Mouse (Mus musculus): ENCODE measurements around the gene Map1s.
"Not testable (repeated sequence)": the region's sequence is repeated elsewhere in the genome, so short reads cannot be mapped to it uniquely, and the experiment has no call there.

The Map1s gene

DNA sequence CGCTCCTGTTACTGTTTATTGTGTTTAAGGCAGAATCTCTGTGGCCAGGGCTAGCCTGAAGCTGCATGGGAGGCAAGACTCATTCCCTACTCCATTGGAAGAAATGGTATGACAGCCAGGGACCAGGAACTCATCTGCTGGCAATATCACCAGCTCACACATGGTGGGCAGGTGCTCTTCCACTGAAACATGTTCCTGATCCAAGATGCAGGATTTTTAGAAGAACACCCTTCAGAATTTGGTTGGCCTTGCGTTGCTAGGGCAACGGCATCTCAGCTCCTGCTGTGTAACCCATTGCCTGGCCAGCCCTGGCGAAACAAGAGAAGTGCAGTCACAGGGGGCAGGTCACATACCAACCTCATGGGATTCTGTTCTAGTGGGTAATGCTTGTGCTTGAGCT, 26.2 kb upstream of the Map1s start:
- DNase-seq, result no peak

DNA sequence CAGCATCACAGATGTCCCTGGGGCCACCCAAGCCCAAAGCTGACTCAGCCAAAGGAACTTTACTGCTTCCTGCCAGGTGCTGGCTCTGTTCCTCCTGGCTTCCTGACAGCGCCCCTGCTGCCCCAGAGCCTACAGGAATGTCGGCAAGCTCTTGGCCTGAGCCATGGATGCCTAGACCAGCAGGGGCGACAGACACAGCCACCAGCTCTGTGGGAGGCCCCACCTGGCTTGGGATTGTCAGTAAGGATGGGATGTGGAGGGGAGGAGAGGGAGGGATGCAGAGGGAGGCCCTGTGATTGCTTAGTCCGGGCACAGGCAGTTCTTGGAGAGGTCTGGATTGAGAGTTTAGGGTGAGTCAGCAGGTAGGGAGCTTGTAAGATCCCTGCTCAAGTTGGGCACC, 25.6 kb upstream of the Map1s start:
- DNase-seq, result no peak

DNA sequence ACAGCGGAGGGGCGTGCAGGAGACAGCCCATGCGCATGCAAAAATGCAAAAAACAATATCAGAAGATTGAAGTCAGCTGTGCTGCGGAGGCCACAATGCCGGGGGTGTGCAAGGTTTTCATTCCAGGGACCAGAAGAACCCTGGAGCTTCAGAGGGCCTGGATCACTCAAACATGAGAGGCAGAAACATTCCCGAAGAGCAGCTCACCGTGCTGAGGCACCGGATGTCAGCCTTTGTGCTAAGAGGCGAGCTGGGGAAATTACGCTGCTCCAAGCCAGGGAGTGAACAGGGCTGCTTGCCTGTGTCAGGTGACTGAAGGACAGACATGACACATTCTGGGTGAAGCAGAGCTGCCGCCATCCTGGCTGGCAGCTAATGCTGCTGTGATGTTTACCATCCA, 25.2 kb upstream of the Map1s start:
- no peak for DNase-seq

DNA sequence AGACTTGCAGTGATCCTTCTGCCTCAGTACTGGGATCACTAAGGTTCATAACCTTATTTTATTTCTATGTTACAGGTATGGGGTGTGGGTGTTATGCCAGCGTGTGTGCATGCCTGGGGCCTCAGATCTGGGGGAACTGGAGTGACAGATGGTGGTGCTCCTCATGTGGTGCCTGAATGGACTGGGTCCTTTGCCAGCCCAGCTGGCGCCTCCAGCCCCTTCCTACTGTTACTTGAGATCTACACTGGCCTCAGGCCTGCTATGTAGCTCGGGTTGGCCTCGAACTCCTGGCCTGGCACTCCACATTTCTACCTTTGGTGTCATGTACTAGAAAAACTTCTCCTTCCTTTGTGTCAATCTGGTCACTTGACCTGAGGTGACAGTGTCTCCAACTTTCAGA, 21.5 kb upstream of the Map1s start:
- DNase-seq, result no peak

DNA sequence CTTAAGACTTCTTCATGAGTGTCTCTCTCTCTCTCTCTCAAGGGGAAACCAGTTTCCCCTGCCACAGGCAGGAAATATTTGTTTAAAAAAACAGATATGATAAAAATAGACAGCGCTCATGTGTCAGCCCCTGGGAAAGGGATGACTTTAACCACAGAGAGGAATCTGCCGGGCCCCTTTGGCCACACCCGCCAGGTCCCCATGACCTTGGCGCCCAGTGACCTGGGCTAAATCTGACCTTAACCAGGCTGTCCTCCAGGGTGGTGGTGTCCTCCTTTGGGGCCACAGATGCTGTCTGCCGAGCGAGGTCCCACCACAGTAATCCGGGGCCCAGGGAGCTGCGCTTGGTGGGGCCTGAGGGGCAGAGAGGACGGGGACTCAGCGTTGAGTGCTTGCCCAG, 21.0 kb upstream of the Map1s start:
- DNase-seq, result no peak

DNA sequence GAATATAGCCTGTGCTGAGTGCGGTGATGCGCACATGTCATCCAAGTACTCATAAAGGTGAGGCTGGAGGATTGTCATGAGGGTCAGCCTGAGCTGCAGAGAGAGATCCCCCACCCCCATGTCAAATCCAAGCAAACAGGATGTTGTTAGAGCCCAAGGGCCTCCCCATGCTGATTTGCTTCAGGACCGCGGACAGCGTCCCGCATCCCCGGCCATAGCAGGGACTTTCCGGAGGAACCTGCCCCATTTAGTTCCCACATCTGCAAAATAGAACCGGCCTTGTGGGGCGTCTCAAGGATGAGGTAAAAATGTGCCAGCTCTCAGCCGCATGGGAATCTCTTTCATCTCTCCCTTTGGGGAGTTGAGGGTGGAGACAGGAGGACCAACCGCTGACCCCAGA, 20.1 kb upstream of the Map1s start:
- peak in 1 of 2 experiments; percentile 53 for DNase-seq

DNA sequence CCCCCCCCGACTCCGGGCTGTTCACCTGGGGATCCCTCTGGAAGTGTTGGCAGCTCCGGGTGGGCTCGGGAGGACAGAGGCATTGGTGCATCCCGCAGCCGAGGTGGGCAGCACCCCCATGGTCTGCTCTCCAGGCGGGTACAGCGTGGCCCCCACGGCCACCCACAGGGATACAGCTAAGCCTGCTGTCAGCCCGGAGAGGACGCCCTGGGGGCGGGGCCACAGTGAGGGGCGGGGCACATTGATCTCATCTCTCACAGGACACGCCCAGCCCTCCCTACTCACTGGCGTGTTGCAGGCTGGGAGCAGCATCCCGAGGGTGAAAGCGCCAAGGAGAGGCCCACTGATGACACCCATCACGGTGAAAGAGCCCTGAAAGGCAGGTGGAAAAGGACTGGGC, 18.1 kb upstream of the Map1s start:
- DNase-seq, result peak in 1 of 2 experiments; percentile 49

DNA sequence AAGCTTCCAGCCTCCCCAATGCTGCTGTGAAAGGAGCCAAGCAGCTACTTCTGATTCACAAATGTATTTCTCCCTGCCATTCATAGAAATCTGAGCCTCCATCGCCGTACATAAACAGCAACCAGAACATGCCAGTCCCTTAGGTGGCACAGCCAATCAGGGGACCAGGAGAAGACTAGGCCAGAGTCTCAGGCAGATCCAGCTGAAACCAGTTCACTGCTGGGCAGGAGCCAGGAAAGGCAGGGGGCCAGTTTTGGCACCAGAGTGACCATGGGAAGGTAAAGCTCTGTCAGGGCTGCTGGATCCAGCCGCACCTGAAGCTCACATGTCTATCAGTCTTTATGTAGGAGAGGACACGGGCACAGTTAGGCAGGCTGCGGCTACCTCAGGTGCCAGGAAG, 15.1 kb upstream of the Map1s start:
- no peak for DNase-seq

DNA sequence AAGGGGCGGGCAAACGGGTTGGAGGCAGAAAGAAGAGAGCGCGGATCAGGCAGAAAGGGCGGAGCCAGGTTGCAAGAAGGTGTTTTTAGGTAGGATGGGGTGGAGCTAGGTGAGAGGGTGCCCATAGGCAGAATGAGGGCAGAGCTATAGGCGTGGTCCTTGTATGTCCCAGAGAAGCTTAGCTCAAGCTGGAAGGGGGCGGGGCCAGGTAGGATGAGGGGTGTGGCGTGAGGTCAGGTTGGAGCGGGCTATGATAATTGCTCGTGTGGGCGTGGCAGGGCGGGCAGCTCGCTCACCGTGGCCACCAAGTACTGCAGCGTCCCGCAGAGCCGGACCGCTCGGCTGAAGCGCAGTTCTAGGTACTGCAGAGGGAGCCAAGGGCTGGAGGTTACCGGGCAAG, 14.4 kb upstream of the Map1s start:
- peak; percentile 76 to 83 for DNase-seq

DNA sequence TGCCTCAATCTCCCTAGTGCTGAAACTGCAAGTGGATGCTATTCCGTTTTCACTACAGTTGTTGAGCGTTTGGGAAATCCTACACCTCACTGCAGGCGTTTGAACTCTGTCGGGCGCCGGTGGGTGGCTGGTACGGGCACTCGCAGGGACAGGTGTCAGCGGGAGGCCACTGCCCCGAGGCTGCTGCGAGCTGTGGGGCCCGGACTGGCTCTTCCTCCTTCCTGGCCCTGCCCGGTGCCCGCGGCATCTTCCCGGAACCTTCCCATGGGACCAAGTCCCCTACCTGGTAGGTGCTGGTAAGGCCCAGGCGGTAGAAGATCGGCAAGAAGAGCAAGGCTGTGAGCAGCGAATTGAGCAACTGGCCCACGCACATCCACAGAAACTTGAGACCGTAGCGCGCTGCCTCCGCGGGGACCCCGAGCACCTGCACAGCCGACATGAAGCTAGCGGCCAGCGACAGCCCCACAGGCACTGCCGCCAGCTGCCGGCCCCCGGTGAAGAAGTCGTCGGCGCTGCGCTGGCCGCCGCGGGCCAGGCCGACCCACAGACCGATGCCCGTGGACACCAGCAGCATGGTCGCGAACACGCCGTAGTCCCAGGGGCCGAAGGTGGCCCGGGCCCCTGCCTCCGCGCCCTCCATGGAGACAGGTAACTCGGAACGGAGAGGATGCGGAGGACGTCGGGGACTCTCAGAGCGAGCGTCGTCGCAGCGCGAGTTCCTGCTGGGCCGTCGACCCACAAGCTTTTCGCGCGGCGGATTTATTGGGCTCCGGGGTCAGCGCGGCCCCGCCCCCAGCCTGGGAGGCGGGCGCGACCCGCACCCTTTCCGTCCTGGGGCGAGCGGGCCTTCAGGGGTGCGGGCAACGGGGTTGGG, 13.5 kb upstream of the Map1s start, which contains the start of gene Slc5a5:
TSS of gene Slc5a5 (minus strand) at position 736 of the 874 bp plus-strand sequence.
- DNase-seq, result peak in 1 of 2 experiments; percentile 23

DNA sequence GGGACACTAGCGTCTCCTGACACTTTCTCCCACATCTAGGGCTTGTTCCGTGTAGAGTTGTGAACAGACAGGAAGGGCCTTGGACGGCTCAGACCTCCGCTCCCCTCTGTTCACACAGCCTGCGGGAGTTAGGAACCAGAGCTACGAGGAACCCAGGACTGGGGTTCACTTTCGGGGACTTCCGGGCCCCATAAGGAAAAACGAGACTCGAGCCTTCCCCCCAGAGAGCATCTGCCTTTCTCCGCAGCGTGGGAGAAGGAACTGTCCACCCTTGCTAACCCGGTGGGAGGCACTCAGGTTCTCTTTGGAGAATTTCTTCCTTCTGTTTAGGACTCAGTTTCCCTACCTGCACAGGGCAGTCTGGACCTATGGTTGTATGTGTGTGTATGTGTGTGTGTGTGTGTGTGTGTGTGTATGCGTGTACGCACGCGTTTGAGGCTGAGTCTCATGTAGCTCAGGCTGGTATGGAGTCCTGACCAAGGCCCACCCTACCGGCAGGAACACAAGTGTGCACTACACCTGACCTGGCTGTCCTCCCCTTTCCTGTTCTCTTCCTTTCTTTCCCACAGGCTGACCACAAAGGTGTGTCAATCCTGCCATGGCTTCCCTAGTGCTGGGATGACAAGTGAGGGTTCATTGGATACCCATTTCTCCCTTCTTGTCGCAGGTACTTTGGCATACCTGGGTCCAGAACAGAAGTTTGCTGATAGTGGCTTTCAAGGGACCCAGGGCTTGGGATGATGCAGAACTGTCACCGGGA, 12.7 kb upstream of the Map1s start:
- no peak for DNase-seq

DNA sequence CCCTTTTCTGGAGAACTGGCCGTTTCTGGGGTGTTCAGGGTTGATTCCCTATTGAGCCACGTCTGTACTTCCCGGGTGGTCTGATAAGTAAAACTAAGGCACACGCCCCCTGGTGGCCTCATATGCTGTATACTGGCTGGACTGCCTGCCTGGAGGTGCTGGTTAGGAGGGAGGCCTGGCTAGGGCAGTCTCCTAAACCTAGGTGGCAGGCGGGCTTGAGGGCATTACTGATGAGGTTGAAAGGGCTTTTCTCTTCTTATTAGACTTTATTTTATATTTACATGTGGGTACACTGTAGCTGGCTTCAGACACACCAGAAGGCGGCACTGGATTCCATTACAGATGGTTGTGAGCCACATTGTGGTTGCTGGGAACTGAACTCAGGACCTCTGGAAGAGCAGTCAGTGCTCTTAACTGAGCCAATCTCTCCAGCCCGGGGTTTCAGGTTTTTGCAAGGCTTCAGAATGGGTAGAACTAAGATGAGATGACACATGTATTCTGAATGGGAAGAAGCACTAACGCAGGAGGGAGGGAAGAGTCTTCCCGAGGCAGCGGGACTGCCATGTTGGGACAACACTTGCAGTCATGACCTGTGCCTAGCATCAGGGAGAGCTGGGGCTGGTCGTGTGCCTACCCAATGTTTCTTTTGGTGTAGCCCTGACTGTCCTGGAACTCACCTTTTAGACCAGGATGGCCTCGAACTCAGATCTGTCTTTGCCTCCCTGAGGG, 11.9 kb upstream of the Map1s start:
- peak; percentile 76 to 83 for DNase-seq

DNA sequence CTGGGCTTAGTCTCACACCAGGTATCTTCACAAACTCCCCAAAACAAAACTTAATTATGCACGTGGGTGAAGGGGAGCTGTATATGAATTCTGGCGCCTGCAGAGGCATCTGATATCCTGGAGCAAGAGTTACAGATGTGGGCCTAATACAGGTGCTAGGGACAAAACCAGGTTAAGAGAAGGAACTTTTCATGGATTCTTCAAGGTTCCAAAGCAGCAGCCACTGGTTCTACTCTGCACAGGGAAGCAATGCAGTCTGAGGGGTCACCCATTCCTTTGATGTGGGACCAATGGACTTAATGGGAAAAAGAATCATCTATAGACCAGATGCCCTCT, 11.4 kb upstream of the Map1s start:
- no peak for DNase-seq

DNA sequence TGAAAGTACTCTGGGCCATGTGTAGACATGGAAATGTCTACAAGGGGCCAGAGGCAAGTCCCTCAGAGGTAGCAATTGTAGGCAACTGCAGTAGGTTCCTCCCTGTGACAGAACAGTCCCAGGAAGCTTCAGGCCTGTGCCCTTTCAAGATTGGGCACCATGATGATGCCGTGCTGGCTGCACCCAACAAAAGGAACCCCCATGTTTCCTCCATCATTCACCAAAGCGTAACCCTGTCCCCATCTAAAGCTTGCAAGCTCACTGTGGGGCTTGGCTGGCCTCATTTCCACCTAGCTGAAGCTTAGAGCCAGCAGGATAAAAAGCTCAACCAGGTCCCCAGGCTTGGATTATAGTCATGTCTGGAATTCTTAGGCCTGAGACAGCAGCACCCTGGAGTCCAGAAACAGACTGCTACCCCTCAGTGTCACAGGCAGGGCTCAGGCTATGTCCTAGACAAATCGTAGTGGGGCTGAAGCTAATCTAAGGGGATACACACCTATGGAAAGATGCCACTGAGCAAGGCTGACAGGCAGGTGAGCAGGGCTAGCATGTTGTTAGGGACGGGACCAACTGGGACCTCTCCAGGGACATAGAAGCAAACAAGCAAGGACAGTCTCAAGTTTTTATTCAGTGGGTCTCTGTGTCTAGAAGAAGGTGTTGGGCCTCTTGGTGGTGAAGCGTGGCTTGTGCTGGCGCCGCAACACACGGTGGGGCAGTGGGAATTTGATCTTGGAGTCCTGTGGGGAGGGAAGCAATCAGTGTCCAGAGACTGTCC, 10.8 kb upstream of the Map1s start:
- DNase-seq, result no peak

DNA sequence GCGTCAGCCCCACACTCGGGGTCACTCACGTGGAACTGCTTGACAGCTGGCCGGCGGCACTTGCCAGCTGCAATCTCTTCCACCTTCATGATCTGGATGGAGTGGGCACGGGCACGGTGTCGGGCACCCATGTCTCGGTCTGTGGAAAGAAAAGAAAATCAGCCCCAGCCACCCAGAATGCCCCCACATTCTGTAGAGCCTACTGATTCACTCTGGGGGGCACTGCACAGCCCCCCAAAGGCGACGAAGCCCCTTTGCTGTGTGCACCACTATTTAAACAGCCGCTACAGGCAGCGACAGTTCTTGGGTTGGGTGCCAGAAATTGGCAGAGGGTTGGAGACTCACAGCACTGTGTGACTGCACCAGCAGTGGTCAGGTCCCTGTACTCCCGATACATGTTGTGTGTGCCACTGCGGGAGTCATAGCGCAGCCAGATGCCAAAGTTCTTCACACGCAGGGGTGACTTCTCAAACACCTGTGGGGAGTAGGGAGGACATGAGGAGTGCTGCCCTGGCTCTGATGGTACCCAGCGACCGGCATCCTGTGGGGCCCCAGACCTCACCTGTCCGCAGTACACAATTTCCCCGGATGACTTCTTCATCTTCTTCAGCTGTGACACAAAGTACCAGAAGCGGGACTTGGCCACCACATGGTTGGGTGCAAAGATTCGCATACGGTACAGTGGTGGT, 10.0 kb upstream of the Map1s start:
- DNase-seq, result not testable (repeated sequence)

DNA sequence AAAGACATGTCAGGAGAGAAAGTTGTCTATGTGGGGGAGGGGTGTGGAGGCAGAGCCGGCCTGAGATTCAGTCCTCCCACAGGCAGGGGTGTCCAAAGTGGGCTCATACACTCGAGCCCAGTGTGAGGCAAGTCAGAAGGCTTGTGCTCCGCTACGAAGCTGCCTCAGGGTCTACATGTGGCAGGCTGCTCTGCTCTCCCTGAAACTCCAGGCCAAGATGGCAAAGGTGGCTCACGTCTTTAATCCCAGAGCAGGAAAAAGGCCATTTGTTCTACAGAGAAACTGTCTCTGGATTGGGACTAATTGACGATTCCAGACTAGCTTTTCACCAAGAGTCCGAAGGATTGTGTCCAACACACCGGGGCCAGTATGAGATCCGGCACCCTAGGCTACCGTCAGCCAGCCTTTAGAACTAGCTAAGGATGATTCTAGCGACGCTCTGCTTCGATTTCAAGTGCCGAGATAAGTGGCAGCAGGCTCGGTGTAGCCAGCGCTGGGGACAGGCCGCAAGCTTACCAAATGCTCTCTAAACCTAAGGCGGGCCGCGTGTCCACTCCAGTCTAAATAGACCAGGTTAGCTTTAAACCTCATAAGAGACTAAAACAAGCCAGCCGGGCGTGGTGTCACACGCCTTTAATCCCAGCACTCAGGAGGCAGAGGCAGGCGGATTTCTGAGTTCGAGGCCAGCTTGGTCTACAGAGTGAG, 9.3 kb upstream of the Map1s start:
- DNase-seq, result no peak

DNA sequence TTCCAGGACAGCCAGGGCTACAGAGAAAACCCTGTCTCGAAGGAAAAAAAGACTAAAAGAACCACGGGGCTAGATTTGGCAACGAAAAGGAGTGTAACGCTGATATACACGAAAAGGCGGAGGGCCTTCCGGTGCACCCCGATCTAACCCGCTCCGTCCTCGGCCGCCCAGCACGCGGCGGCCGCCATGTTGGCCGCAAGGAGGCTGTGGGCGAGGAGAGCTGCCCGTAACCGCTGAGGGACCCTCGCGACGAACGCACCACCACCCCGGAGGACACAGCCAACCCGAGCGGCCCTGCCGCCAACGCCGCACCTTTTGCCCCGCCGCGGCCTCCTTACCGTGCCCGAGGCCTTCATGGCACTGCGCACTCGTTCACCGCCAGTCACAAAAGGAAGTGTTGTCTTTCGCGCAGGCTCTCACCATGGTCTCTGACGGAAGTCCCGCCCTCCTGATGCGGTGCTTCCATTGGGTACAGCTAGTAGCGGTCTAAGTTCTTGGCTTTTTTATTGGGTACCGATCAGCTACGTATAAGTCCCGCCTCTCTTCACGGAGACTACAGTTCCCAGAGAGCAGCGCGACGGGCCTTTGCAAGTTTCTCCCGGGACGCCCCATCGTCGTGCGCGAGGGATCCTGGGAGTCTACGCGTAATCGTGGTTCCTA, 8.6 kb upstream of the Map1s start, which contains the start of gene Rpl18a:
TSS of gene Rpl18a (minus strand) at position 392 of the 660 bp plus-strand sequence.
- DNase-seq, result peak; percentile 94 to 97

DNA sequence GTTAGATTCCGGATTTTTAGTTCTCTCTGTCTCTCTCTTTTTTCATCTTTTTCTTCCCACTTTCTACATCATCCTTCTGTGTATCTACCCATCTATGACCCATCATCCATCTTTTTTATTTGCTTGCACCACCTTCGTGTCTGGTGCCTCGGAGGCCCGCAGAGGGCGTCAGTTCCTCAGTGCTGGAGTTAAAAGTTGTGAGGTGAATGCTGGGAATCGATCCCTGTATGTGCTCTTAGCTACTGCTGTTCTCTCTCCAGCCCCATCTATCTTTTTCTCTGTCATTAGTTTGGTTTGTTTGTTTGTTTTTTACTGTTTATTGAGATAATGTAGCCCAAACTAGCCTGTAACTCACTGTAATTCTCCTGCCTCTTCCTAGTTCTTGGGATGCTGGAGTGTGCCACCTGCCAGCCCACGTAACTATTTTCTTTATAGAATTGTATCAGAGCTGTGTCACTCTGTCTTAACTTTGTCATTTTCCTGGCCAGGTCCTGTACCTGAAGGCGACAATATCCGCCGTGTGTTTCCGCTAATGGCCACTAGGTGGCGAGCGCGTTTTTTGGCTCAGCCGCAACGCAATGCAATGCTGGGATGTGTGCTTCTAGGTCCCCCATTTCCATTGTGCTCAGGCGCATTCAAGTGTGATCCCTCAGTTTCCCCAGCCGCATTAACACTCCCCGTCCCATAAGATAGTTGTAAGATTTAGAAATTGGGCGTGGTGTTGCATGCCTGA, 7.9 kb upstream of the Map1s start:
- DNase-seq, result peak; percentile 84 to 91

DNA sequence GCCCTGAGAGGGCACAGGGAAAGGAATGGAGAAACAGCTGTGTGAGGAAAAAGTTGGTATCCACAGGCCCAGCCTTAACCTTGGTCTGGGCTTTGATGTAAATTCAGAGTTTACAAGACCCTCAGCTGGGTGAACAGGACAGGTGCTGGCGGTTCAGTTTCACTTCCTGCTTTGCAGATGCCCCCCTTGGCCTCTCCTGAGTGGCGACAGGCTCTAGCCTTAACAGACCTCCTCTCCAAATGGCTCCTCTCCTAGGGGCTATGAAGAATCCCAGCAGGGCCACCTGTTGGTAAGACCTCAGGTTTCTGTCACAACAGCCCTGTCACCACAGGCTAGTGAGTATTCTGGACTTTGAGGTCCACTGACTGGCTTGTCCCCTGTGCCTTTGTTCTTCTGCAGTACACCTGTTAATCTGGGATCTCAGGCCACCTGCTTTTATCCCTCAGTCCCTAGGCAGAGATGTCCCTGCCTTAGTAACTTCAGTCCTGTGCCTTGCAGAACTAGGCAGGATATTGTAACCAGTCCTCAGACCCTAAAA, 7.0 kb upstream of the Map1s start:
- no peak for DNase-seq

DNA sequence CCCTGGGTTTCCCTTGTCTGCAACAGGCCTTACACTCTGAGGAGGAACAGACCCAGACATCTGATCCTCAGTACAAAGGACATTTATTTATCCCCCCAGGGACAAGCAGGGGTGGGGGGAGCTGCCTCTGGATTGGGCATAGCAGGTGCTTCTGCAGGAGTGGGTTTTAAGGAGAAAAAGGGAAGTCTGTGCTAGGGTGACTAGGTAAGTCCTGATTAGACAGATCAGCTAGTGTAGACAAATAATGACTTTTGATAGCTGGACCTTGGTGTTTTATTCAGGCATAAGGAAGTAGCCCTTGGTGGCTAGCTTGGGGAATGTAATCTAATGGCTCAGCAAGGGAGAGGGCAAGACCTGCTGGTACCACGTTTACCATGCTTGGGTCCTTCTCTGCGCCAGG, 6.5 kb upstream of the Map1s start:
- DNase-seq, result no peak

All from lung, postnatal 4 days (tissue).